Mouse (Mus musculus): Measurements from ENCODE around the gene Tub. TPM values are rescaled to one million over a fixed set of nuclear protein-coding genes. Genes with fewer than 3 reads are reported as not detected.
A peak's percentile ranks its signal among the peaks of the same experiment; 100 is the strongest.

Gene Tub
- polyA plus RNA-seq, 1 experiment from 2014 or later: 20.0 TPM

DNA sequence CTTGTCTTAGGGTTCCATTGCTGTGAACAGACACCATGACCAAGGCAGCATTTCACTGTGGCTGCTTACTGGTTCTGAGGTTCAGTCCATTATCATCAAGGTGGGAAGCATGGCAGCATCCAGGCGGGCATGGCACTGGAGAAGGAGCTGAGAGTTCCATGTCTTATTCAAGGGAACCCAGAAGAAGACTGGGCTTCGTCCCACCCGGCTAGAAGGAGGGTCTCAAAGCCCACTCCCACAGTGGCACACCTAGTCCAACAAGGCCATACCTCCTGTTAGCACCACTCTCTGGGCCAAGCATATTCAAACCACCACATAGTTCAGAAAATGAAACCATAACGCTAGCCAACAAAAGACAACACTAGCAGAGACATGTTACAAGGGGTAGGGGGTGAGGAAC, 13.5 kb upstream of the Tub start:
- 93% methylated on average over 4 of the region's 4 CpGs for WGBS
- Histone ChIP-seq H3K4me3 (ENCODE audit: low read depth, low read length) (no peak overlapping the region), H3K9me3 (ENCODE audit: control insufficient read depth, low read length) (no peaks in the 10 kb centered on the region), H3K4me1 (ENCODE audit: control insufficient read depth, insufficient read depth, low read length) (0 out of 2 replicates have a peak, but pooled peaks cover 7% of the 10 kb centered on the region), H3K36me3 (ENCODE audit: control insufficient read depth, insufficient read depth, low read length) (peaks cover 16% of the 10 kb centered on the region), H3K4me2 (ENCODE audit: low read depth) (no peak overlapping the region), H3K27ac (ENCODE audit: low read depth, low read length) (no peak overlapping the region), H3K27me3 (ENCODE audit: control insufficient read depth, insufficient read depth, low read length) (no peaks in the 10 kb centered on the region), H3K9ac (ENCODE audit: low read length) (no peak overlapping the region)
- ATAC-seq (ENCODE audit: insufficient read depth, low FRiP score, low TSS enrichment) (no peak), DNase-seq (ENCODE audit: low spot score) (no peak)

DNA sequence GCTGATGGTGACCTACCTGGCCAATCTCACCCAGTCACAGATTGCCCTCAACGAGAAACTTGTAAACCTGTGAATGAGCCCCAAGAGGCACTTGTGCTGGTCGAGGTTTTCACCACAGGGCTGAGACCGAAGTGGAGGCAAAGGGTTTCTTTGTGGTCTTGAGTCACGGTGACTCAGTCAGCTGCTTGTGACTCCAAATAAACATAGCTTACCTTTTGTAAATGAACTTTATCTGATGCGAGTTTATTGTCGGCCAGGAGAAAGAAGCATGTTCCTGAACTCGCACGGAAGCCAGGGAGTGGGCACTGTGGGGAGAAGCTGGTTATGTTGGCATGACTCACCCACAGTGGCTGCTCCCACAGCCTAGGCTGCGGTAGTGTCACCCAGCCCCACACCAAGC, 8.7 kb upstream of the Tub start:
- Histone ChIP-seq H3K36me3 (ENCODE audit: control insufficient read depth, insufficient read depth, low read length) (peaks cover 16% of the 10 kb centered on the region), H3K9me3 (ENCODE audit: control insufficient read depth, low read length) (no peaks in the 10 kb centered on the region), H3K4me2 (ENCODE audit: low read depth) (no peak overlapping the region), H3K4me3 (ENCODE audit: low read depth, low read length) (no peak overlapping the region), H3K27ac (ENCODE audit: low read depth, low read length) (no peak overlapping the region), H3K9ac (ENCODE audit: low read length) (no peak overlapping the region), H3K27me3 (ENCODE audit: control insufficient read depth, insufficient read depth, low read length) (no peaks in the 10 kb centered on the region), H3K4me1 (ENCODE audit: control insufficient read depth, insufficient read depth, low read length) (no peaks in the 10 kb centered on the region)
- DNase-seq (ENCODE audit: low spot score): no peak
- 93% methylated on average over 9 of the region's 9 CpGs for WGBS
- ATAC-seq (ENCODE audit: insufficient read depth, low FRiP score, low TSS enrichment): no peak

DNA sequence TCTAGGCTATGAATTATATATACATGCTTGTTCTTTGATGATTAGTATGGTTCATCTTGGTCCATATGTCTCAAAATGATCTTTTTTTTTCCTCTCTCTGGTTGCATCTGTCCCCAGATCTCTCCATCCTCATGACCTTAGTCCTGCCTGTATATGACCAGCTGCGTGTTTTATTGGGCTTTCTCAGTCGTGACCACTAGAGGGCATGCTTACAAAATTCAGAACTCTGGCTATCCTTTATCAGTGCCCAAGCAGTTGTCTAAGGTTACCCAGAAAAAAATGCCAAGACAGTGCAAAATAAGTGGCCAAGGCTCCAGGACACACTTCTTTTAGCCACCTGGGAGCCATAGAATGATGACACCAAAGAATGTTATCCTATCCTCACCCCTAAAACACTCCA, 6.1 kb upstream of the Tub start:
- Histone ChIP-seq H3K36me3 (ENCODE audit: control insufficient read depth, insufficient read depth, low read length) (peaks cover 14% of the 10 kb centered on the region), H3K27ac (ENCODE audit: low read depth, low read length) (no peak overlapping the region), H3K27me3 (ENCODE audit: control insufficient read depth, insufficient read depth, low read length) (0 out of 2 replicates have a peak, but pooled peaks cover under 1% of the 10 kb centered on the region), H3K9me3 (ENCODE audit: control insufficient read depth, low read length) (no peaks in the 10 kb centered on the region), H3K4me1 (ENCODE audit: control insufficient read depth, insufficient read depth, low read length) (no peaks in the 10 kb centered on the region), H3K4me3 (ENCODE audit: low read depth, low read length) (no peak overlapping the region), H3K4me2 (ENCODE audit: low read depth) (no peak overlapping the region), H3K9ac (ENCODE audit: low read length) (no peak overlapping the region)
- ATAC-seq (ENCODE audit: insufficient read depth, low FRiP score, low TSS enrichment) (peak; percentile 52; the same call in 1 of the 2 replicates), DNase-seq (ENCODE audit: low spot score) (peak; percentile 63)
- 6% methylated on average over 2 of the region's 2 CpGs for WGBS

DNA sequence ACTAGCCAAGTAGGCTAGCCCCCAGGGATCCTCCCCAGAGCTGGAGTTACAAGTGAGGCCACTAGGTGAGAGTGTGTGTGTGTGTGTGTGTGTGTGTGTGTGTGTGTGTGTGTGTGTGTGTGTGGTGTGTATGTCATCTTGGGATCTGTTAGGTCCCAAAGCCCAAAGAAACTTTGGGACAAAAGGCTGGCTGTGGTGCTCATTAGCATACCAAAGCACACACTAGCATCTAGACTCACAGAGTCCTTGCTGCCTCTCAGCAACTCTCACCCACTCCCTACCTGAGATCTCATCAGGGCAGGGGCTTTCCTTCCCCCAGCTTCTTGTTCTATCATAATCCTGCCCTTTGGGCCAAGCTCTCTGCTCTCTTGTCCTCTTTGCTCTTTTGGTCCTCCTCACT, 1.5 kb upstream of the Tub start:
- H3K27ac ChIP-seq (ENCODE audit: low read depth, low read length): no peak overlapping the region
- ATAC-seq (ENCODE audit: insufficient read depth, low FRiP score, low TSS enrichment): no peak
- peaks cover 34% of the 10 kb centered on the region for H3K27me3 ChIP-seq (ENCODE audit: control insufficient read depth, insufficient read depth, low read length)
- no peak overlapping the region for H3K4me3 ChIP-seq (ENCODE audit: low read depth, low read length)
- H3K9me3 ChIP-seq (ENCODE audit: control insufficient read depth, low read length): no peaks in the 10 kb centered on the region
- no peak overlapping the region for H3K9ac ChIP-seq (ENCODE audit: low read length)
- no peak for DNase-seq (ENCODE audit: low spot score)
- peaks cover 3% of the 10 kb centered on the region; the same call in 1 of the 2 replicates for H3K4me1 ChIP-seq (ENCODE audit: control insufficient read depth, insufficient read depth, low read length)
- no peaks in the 10 kb centered on the region for H3K36me3 ChIP-seq (ENCODE audit: control insufficient read depth, insufficient read depth, low read length)
- H3K4me2 ChIP-seq (ENCODE audit: low read depth): no peak overlapping the region

DNA sequence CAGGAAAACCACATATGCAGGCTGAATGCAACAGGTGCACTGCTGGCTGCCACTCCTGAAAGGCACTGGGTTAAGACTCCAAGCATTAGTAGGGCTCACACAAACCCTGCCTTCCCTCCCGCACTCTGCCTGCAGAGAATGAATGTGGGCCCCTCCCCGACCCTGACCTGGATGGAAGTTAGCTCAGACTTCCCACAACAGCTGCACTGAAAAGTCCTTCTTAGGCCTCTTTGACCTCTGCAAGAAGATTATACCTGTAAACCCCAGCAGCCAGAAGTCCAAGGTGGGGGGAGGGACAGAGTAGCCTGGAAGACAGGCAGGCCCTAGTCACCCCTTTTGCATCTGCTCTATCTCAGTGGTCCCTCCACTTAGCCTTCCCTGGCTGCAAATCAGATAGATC, 837 bp upstream of the Tub start:
- H3K4me3 ChIP-seq (ENCODE audit: low read depth, low read length): no peak overlapping the region
- ATAC-seq (ENCODE audit: insufficient read depth, low FRiP score, low TSS enrichment) (no peak), DNase-seq (ENCODE audit: low spot score) (no peak)
- no peaks in the 10 kb centered on the region for H3K36me3 ChIP-seq (ENCODE audit: control insufficient read depth, insufficient read depth, low read length)
- H3K9me3 ChIP-seq (ENCODE audit: control insufficient read depth, low read length): no peaks in the 10 kb centered on the region
- no peak overlapping the region for H3K27ac ChIP-seq (ENCODE audit: low read depth, low read length)
- no peak overlapping the region for H3K9ac ChIP-seq (ENCODE audit: low read length)
- H3K27me3 ChIP-seq (ENCODE audit: control insufficient read depth, insufficient read depth, low read length): peaks cover 34% of the 10 kb centered on the region
- peaks cover 3% of the 10 kb centered on the region; the same call in 1 of the 2 replicates for H3K4me1 ChIP-seq (ENCODE audit: control insufficient read depth, insufficient read depth, low read length)
- WGBS: 42% methylated on average over 2 of the region's 2 CpGs
- no peak overlapping the region for H3K4me2 ChIP-seq (ENCODE audit: low read depth)

DNA sequence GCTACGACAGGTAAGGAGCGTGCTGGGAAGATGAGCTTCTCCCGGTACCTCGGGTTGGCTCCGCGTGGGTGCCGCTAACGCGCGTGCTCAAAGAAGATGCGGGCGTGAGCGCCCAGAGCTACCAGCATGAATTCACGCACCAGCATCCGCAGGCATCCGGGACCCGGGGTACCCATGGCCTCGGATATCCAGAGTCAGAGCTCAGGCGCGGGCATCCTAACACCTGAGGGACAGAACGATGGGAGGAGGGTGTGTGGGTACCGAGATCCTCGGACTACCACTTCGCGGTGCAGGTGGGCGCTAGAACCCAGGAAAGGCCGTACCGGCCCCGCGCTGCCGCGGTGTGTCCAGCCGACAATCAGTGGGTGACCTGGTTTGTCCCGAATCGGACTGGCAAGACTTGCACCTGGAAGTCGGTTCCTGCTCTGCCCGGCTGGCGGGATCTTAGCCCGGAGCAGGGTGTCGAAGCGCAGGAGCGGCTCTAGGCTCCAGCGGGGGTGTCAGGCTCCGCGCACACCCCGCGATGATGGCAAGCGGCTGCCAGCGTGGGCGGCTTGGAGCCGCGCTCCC, 709 bp downstream of the Tub start:
- H3K4me1 ChIP-seq (ENCODE audit: control insufficient read depth, insufficient read depth, low read length): peaks cover 3% of the 10 kb centered on the region; the same call in 1 of the 2 replicates
- H3K4me2 ChIP-seq (ENCODE audit: low read depth): peak overlapping the region; percentile 85
- H3K27me3 ChIP-seq (ENCODE audit: control insufficient read depth, insufficient read depth, low read length): peaks cover 34% of the 10 kb centered on the region
- H3K9me3 ChIP-seq (ENCODE audit: control insufficient read depth, low read length): no peaks in the 10 kb centered on the region
- WGBS: under 1% methylated on average over 52 of the region's 52 CpGs
- peak overlapping the region; percentile 50 for H3K4me3 ChIP-seq (ENCODE audit: low read depth, low read length)
- peak overlapping the region; percentile 45 for H3K9ac ChIP-seq (ENCODE audit: low read length)
- H3K36me3 ChIP-seq (ENCODE audit: control insufficient read depth, insufficient read depth, low read length): no peaks in the 10 kb centered on the region
- peak; percentile 42; the same call in 1 of the 2 replicates for ATAC-seq (ENCODE audit: insufficient read depth, low FRiP score, low TSS enrichment)
- peak; percentile 50 for DNase-seq (ENCODE audit: low spot score)
- H3K27ac ChIP-seq (ENCODE audit: low read depth, low read length): no peak overlapping the region

DNA sequence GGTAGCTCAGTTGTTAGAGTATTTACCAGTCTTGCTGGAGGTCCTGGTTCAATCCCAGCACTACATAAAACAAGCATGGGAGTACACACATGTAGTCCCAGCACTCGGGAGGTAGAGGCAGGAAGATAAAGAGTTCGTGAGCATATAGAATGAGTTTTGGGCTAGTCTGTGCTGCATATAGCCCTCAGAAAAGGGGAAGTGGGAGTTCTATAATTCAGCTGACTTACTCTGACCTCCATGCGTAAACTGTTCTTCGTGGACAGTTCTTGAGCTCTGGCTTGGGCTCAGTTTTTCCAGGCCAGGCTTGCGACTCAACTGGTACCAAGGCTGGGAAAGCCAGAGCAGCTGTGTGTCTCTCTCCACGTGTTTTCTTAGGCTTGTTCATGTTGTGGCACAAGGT, 2.7 kb downstream of the Tub start:
- Histone ChIP-seq H3K27ac (ENCODE audit: low read depth, low read length) (no peak overlapping the region), H3K9me3 (ENCODE audit: control insufficient read depth, low read length) (no peaks in the 10 kb centered on the region), H3K4me3 (ENCODE audit: low read depth, low read length) (no peak overlapping the region), H3K4me1 (ENCODE audit: control insufficient read depth, insufficient read depth, low read length) (peaks cover 3% of the 10 kb centered on the region; the same call in 1 of the 2 replicates), H3K36me3 (ENCODE audit: control insufficient read depth, insufficient read depth, low read length) (no peaks in the 10 kb centered on the region), H3K4me2 (ENCODE audit: low read depth) (no peak overlapping the region), H3K27me3 (ENCODE audit: control insufficient read depth, insufficient read depth, low read length) (peaks cover 34% of the 10 kb centered on the region), H3K9ac (ENCODE audit: low read length) (no peak overlapping the region)
- ATAC-seq (ENCODE audit: insufficient read depth, low FRiP score, low TSS enrichment) (no peak), DNase-seq (ENCODE audit: low spot score) (no peak)
- 89% methylated on average over 6 of the region's 6 CpGs for WGBS

DNA sequence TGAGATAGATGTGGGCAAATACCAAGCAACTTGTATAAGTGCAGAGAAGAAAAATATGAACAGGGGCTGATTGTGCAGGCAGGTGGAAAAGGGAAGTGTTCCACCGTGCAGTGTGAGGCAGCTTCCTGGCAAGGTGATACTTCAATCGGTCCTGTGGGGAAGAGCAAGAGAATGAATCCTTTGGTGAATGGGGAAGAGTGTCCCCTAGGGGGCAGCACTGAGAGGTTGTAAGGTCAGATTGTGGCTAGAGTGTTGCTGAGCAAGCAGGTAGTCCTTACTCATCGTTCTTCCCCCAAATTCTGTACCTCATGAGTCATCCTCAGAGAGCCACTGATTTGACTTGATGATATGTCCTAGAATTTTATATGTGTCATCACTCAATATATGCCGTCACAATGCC, 4.0 kb downstream of the Tub start:
- 61% methylated on average over 4 of the region's 4 CpGs for WGBS
- H3K36me3 ChIP-seq (ENCODE audit: control insufficient read depth, insufficient read depth, low read length): no peaks in the 10 kb centered on the region
- H3K9me3 ChIP-seq (ENCODE audit: control insufficient read depth, low read length): no peaks in the 10 kb centered on the region
- ATAC-seq (ENCODE audit: insufficient read depth, low FRiP score, low TSS enrichment) (no peak), DNase-seq (ENCODE audit: low spot score) (no peak)
- no peak overlapping the region for H3K4me2 ChIP-seq (ENCODE audit: low read depth)
- H3K9ac ChIP-seq (ENCODE audit: low read length): no peak overlapping the region
- no peak overlapping the region for H3K27ac ChIP-seq (ENCODE audit: low read depth, low read length)
- H3K4me1 ChIP-seq (ENCODE audit: control insufficient read depth, insufficient read depth, low read length): peaks cover 3% of the 10 kb centered on the region; the same call in 1 of the 2 replicates
- no peak overlapping the region for H3K4me3 ChIP-seq (ENCODE audit: low read depth, low read length)
- H3K27me3 ChIP-seq (ENCODE audit: control insufficient read depth, insufficient read depth, low read length): peaks cover 32% of the 10 kb centered on the region

DNA sequence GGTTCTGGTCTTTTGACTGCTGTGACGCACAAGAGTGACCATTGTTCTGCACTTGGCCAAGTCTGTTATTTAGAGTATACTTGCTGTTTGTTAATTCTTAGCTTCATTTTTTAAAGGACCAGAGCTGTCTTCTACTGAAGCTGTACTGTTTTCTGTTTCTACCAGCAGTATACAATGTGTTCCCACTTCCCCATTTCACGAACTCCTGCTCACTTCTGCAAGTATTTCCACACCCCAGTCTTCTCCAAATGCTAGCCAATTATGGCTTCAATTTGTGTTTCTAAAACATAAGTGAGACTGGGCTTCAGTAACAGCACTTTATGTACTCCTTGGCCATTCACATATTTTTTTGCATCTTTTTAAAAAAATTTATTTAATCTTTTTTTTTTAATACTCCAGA, 7.6 kb downstream of the Tub start:
- no peaks in the 10 kb centered on the region for H3K9me3 ChIP-seq (ENCODE audit: control insufficient read depth, low read length)
- DNase-seq (ENCODE audit: low spot score) (no peak), ATAC-seq (ENCODE audit: insufficient read depth, low FRiP score, low TSS enrichment) (no peak)
- H3K36me3 ChIP-seq (ENCODE audit: control insufficient read depth, insufficient read depth, low read length): no peaks in the 10 kb centered on the region
- peaks cover 2% of the 10 kb centered on the region; the same call in 1 of the 2 replicates for H3K27me3 ChIP-seq (ENCODE audit: control insufficient read depth, insufficient read depth, low read length)
- H3K27ac ChIP-seq (ENCODE audit: low read depth, low read length): no peak overlapping the region
- no peak overlapping the region for H3K9ac ChIP-seq (ENCODE audit: low read length)
- H3K4me3 ChIP-seq (ENCODE audit: low read depth, low read length): no peak overlapping the region
- WGBS: 79% methylated on average over 2 of the region's 2 CpGs
- H3K4me1 ChIP-seq (ENCODE audit: control insufficient read depth, insufficient read depth, low read length): no peaks in the 10 kb centered on the region
- no peak overlapping the region for H3K4me2 ChIP-seq (ENCODE audit: low read depth)
